ENCODE assay signal across 8 mouse cellular contexts in the genomic region with DNA sequence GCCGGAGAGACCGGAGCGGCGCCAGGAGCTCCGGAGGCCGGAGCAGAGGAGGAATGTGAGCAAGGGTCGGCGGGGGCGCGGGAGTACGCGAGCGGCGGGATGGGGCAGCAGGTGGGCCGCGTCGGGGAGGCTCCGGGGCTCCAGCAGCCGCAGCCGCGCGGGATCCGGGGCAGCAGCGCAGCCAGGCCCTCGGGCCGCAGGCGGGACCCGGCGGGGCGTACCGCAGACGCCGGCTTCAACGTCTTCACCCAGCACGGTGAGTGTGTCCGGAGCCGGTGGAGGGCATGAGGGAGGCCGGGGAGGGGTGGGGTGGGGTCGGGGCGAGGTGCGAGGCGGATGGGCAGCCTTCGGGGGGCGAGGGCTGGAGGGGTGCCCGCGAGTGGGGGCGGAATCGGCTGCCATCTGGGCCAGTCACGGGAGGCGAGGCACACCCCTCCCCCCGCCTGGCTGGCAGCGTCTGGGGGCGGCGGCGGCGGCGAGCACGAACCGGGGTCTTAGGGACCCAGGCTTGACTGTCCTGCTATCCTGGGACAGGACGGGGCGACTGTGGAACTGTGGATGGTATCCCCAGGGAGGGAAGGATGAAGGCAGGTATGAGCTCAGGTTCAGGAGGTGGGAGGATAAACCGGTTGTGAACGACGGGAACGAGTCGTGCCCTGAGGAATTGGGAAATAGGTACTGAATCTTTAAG. TPM values are rescaled to one million over a fixed set of nuclear protein-coding genes. Genes with fewer than 3 reads are reported as not detected.
DNase-seq lines count a peak whose midpoint lies in the region; ATAC-seq and TF ChIP-seq lines count a peak whose summit lies in the region.

No protein-coding gene starts in this region.

- DNase-seq in B cell, adult 2 months: peak; percentile 54 to 59
- peak; percentile 65 to 81 for DNase-seq in adrenal gland, postnatal 36 days
- peak; percentile 40 for DNase-seq in embryonic facial prominence, embryonic 14.5 days (ENCODE audit: low spot score)
- peak; percentile 49 for DNase-seq in naive thymus-derived CD4-positive, alpha-beta T cell, adult 2 months (ENCODE audit: low read depth)
- peak; percentile 67 for DNase-seq in stomach, postnatal 0 days (ENCODE audit: low spot score)

- H3K27me3 ChIP-seq in embryonic facial prominence, embryonic 14.5 days (replicated peaks; ENCODE audit: control insufficient read depth, insufficient read depth, low read length): no peaks in the 10 kb centered on the region
- H3K27me3 ChIP-seq in heart, embryonic 11.5 days (ENCODE audit: control insufficient read depth, insufficient read depth, low read length): no peaks in the 10 kb centered on the region
- H3K27me3 ChIP-seq in kidney, embryonic 16.5 days (ENCODE audit: insufficient read depth, low read length): no peaks in the 10 kb centered on the region
- no peaks in the 10 kb centered on the region; the same call in 1 of the 2 replicates for H3K27me3 ChIP-seq in liver, embryonic 12.5 days (replicated peaks)
- H3K27me3 ChIP-seq in stomach, postnatal 0 days (ENCODE audit: control insufficient read depth, insufficient read depth, low read length): no peaks in the 10 kb centered on the region

- H3K9ac ChIP-seq in embryonic facial prominence, embryonic 14.5 days (ENCODE audit: low read depth, low read length): peak overlapping the region; percentile 98
- H3K9ac ChIP-seq in heart, embryonic 11.5 days (ENCODE audit: low read depth, low read length): peak overlapping the region; percentile 96
- peak overlapping the region; percentile 99 for H3K9ac ChIP-seq in kidney, embryonic 16.5 days (replicated peaks; ENCODE audit: low read length)
- peak overlapping the region; percentile 96 for H3K9ac ChIP-seq in liver, embryonic 12.5 days
- H3K9ac ChIP-seq in stomach, postnatal 0 days (ENCODE audit: low read length): peak overlapping the region; percentile 100

- H3K9me3 ChIP-seq in embryonic facial prominence, embryonic 14.5 days (ENCODE audit: control insufficient read depth, low read length): no peaks in the 10 kb centered on the region
- no peaks in the 10 kb centered on the region for H3K9me3 ChIP-seq in heart, embryonic 11.5 days (replicated peaks; ENCODE audit: control insufficient read depth, low read length)
- no peaks in the 10 kb centered on the region for H3K9me3 ChIP-seq in kidney, embryonic 16.5 days (ENCODE audit: low read length)
- H3K9me3 ChIP-seq in liver, embryonic 12.5 days (replicated peaks): no peaks in the 10 kb centered on the region
- H3K9me3 ChIP-seq in stomach, postnatal 0 days (ENCODE audit: control insufficient read depth, low read length): no peaks in the 10 kb centered on the region

- peak; percentile 60 for ATAC-seq in embryonic facial prominence, embryonic 14.5 days (ENCODE audit: low read depth)
- peak; percentile 41; the same call in 1 of the 2 replicates for ATAC-seq in heart, embryonic 11.5 days (replicated peaks; ENCODE audit: insufficient number of reproducible peaks, low FRiP score, low TSS enrichment)
- ATAC-seq in kidney, embryonic 16.5 days (ENCODE audit: low FRiP score, low TSS enrichment): peak; percentile 43
- ATAC-seq in liver, embryonic 12.5 days: peak; percentile 65
- ATAC-seq in stomach, postnatal 0 days (ENCODE audit: low FRiP score, low TSS enrichment): peak; percentile 62

- WGBS in embryonic facial prominence, embryonic 14.5 days: 1% methylated on average over 16 of the region's 66 CpGs
- 1% methylated on average over 62 of the region's 66 CpGs for WGBS in heart, embryonic 11.5 days (ENCODE audit: insufficient replicate concordance)
- WGBS in kidney, embryonic 16.5 days: under 1% methylated on average over 47 of the region's 66 CpGs
- under 1% methylated on average over 60 of the region's 66 CpGs for WGBS in liver, embryonic 12.5 days (ENCODE audit: insufficient replicate concordance)
- WGBS in stomach, postnatal 0 days: under 1% methylated on average over 60 of the region's 66 CpGs

- peak overlapping the region; percentile 92 for H3K27ac ChIP-seq in embryonic facial prominence, embryonic 14.5 days (replicated peaks; ENCODE audit: low read depth, low read length)
- H3K27ac ChIP-seq in heart, embryonic 11.5 days (ENCODE audit: low read depth, low read length): peak overlapping the region; percentile 88
- peak overlapping the region; percentile 92 for H3K27ac ChIP-seq in kidney, embryonic 16.5 days (ENCODE audit: low read length)
- H3K27ac ChIP-seq in liver, embryonic 12.5 days: peak overlapping the region; percentile 85
- peak overlapping the region; percentile 93 for H3K27ac ChIP-seq in stomach, postnatal 0 days (replicated peaks)

- H3K4me1 ChIP-seq in embryonic facial prominence, embryonic 14.5 days (ENCODE audit: control insufficient read depth, insufficient read depth, low read length): peaks cover 9% of the 10 kb centered on the region
- peaks cover 7% of the 10 kb centered on the region; the same call in 1 of the 2 replicates for H3K4me1 ChIP-seq in heart, embryonic 11.5 days (ENCODE audit: control insufficient read depth, insufficient read depth, low read length)
- peaks cover 14% of the 10 kb centered on the region for H3K4me1 ChIP-seq in kidney, embryonic 16.5 days (ENCODE audit: insufficient read depth, low read length)
- H3K4me1 ChIP-seq in liver, embryonic 12.5 days: peaks cover 34% of the 10 kb centered on the region
- peaks cover 2% of the 10 kb centered on the region; the same call in 1 of the 2 replicates for H3K4me1 ChIP-seq in stomach, postnatal 0 days (replicated peaks; ENCODE audit: control insufficient read depth, insufficient read depth)

- no peaks in the 10 kb centered on the region for H3K36me3 ChIP-seq in embryonic facial prominence, embryonic 14.5 days (ENCODE audit: control insufficient read depth, insufficient read depth, low read length)
- H3K36me3 ChIP-seq in heart, embryonic 11.5 days (ENCODE audit: control insufficient read depth, insufficient read depth, low read length): no peaks in the 10 kb centered on the region
- no peaks in the 10 kb centered on the region for H3K36me3 ChIP-seq in kidney, embryonic 16.5 days (ENCODE audit: insufficient read depth, low read length)
- H3K36me3 ChIP-seq in liver, embryonic 12.5 days: no peaks in the 10 kb centered on the region
- H3K36me3 ChIP-seq in stomach, postnatal 0 days (ENCODE audit: control insufficient read depth, insufficient read depth, low read length): no peaks in the 10 kb centered on the region

- H3K4me3 ChIP-seq in embryonic facial prominence, embryonic 14.5 days (ENCODE audit: low read depth, low read length): peak overlapping the region; percentile 100
- H3K4me3 ChIP-seq in heart, embryonic 11.5 days (ENCODE audit: low read depth, low read length): peak overlapping the region; percentile 83
- peak overlapping the region; percentile 98 for H3K4me3 ChIP-seq in kidney, embryonic 16.5 days (ENCODE audit: low read length)
- peak overlapping the region; percentile 97 for H3K4me3 ChIP-seq in liver, embryonic 12.5 days
- peak overlapping the region; percentile 99 for H3K4me3 ChIP-seq in stomach, postnatal 0 days (ENCODE audit: low read depth, low read length)

- TF ChIP-seq EP300 in stomach, postnatal 0 days (optimal IDR thresholded peaks at IDR 0.05): no peak

- TF ChIP-seq CTCF in stomach, postnatal 0 days (IDR thresholded peaks at IDR 0.05; ENCODE audit: low read depth): no peak

- peak overlapping the region; percentile 62 for H3K4me2 ChIP-seq in embryonic facial prominence, embryonic 14.5 days (ENCODE audit: low read depth, low read length)
- peak overlapping the region; percentile 79 for H3K4me2 ChIP-seq in heart, embryonic 11.5 days
- H3K4me2 ChIP-seq in kidney, embryonic 16.5 days (replicated peaks; ENCODE audit: low read depth, low read length): peak overlapping the region; percentile 65
- peak overlapping the region; percentile 92 for H3K4me2 ChIP-seq in liver, embryonic 12.5 days
- peak overlapping the region; percentile 78 for H3K4me2 ChIP-seq in stomach, postnatal 0 days (replicated peaks; ENCODE audit: low read depth)

RNA-seq across cellular contexts. Expression of gene Abl2, which starts 0.5 kb away (rescaled TPM):
- total RNA-seq in adrenal gland, postnatal 36 days (2021): 10 to 100 TPM; 21.5 to 27.2 TPM
- polyA plus RNA-seq in embryonic facial prominence, embryonic 14.5 days (2014; fragmentation: Nextera tagmentation; extraction: Ambion mirVana): 5.4 and 5.5 TPM in 2 replicates
- polyA plus RNA-seq in heart, embryonic 11.5 days (2014; fragmentation: Nextera tagmentation; extraction: Ambion mirVana): 3.5 and 5.2 TPM in 2 replicates
- 4.0 and 5.0 TPM in 2 replicates for polyA plus RNA-seq in kidney, embryonic 16.5 days (2015; fragmentation: Nextera tagmentation; extraction: Ambion mirVana)
- 2.4 and 2.5 TPM in 2 replicates for polyA plus RNA-seq in liver, embryonic 12.5 days (2016; fragmentation: Nextera tagmentation; extraction: Ambion mirVana)
- polyA plus RNA-seq in stomach, postnatal 0 days (2015; fragmentation: Nextera tagmentation; extraction: Ambion mirVana): 1.4 TPM in 2 replicates

RNA-seq across cellular contexts. Expression of gene Gm10031, which starts 35.3 kb away (rescaled TPM):
- total RNA-seq in adrenal gland, postnatal 36 days (2021): 10 to 100 TPM; 39.7 to 40.3 TPM
- 0.57 and 0.98 TPM in 2 replicates for polyA plus RNA-seq in embryonic facial prominence, embryonic 14.5 days (2014; fragmentation: Nextera tagmentation; extraction: Ambion mirVana)
- 0.35 and 0.66 TPM in 2 replicates for polyA plus RNA-seq in heart, embryonic 11.5 days (2014; fragmentation: Nextera tagmentation; extraction: Ambion mirVana)
- polyA plus RNA-seq in kidney, embryonic 16.5 days (2015; fragmentation: Nextera tagmentation; extraction: Ambion mirVana): 0.35 and 1.3 TPM in 2 replicates
- 0.18 and 0.29 TPM in 2 replicates for polyA plus RNA-seq in liver, embryonic 12.5 days (2016; fragmentation: Nextera tagmentation; extraction: Ambion mirVana)
- polyA plus RNA-seq in stomach, postnatal 0 days (2015; fragmentation: Nextera tagmentation; extraction: Ambion mirVana): 0.53 and 0.62 TPM in 2 replicates

Comparison
In these comparisons a context has a peak if more than half of its experiments do, and no peak if none do; other contexts are left out.
1. Peak in every context shown above with its lines: DNase-seq, ATAC-seq, H3K4me3 ChIP-seq and H3K27ac ChIP-seq.